Mouse (Mus musculus): ENCODE measurements around the gene Ssxa1.

- TF ChIP-seq CTCF (IDR thresholded peaks at IDR 0.05; ENCODE audit: extremely low read depth, insufficient read depth, insufficient read length, insufficient replicate concordance) (no peak), POLR2A (IDR thresholded peaks at IDR 0.05; ENCODE audit: low read depth, low read length) (no peak)
Observed at GRCm38 (mm10) chrX:21068106-21068505, 47.5 kb upstream of the Ssxa1 start, which contains the start of gene Spaca5.

Measured in spleen, adult 2 months (tissue).